Mouse (Mus musculus) hindbrain, embryonic 12.5 days (tissue): Measurements from ENCODE around the gene Psmb8. TPM values are rescaled to one million over a fixed set of nuclear protein-coding genes. Genes with fewer than 3 reads are reported as not detected.

Experiments used
- ATAC-seq: fragments of 200-750 bp; cut with Nextera tagmentation; 2 replicates; pipeline ENCODE4 v1.8.0; 2017; ENCODE audit warnings: moderate TSS enrichment; ENCODE audit not compliant: low FRiP score
- H3K27ac ChIP-seq: fragments of 300-500 bp; sonication (generic); 2 replicates; pipeline ENCODE4 v1.5.1; 2016; ENCODE audit warnings: mild to moderate bottlenecking
- H3K27me3 ChIP-seq: fragments of 300-500 bp; sonication (generic); 2 replicates; pipeline ENCODE4 v1.6.1; 2016; ENCODE audit warnings: mild to moderate bottlenecking
- H3K36me3 ChIP-seq: fragments of 300-500 bp; sonication (generic); 2 replicates; pipeline ENCODE4 v1.6.1; 2016; ENCODE audit warnings: mild to moderate bottlenecking
- H3K4me1 ChIP-seq: fragments of 300-500 bp; sonication (generic); 2 replicates; pipeline ENCODE4 v1.6.1; 2016
- H3K4me2 ChIP-seq: fragments of 300-500 bp; sonication (generic); replicated peaks from 2 replicates; pipeline ENCODE4 v1.6.1; 2016; ENCODE audit warnings: mild to moderate bottlenecking
- H3K4me3 ChIP-seq: fragments of 300-500 bp; sonication (generic); 2 replicates; pipeline ENCODE4 v1.5.1; 2016; ENCODE audit warnings: mild to moderate bottlenecking
- H3K9ac ChIP-seq: fragments of 300-500 bp; sonication (generic); 2 replicates; pipeline ENCODE4 v1.6.1; 2016; ENCODE audit warnings: mild to moderate bottlenecking, moderate library complexity
- H3K9me3 ChIP-seq: fragments of 300-500 bp; sonication (generic); replicated peaks from 2 replicates; pipeline ENCODE4 v1.6.1; 2016; ENCODE audit warnings: mild to moderate bottlenecking
- WGBS: fragments of 180-500 bp; shearing (Covaris S2); methylation state at CpG from one replicate; pipeline ENCODE4 v1.1.7; 2016; 5-methylcytosine and 5-hydroxymethylcytosine counted together
- polyA plus RNA-seq: library from polyadenylated mRNA; unstranded; fragments of >200 nt; fragmentation: Nextera tagmentation; extraction: Ambion mirVana; gene quantifications from 2 replicates; pipeline ENCODE4 v1.2.1, GENCODE M21; 2016

Psmb8 gene
- polyA plus RNA-seq, 1 experiment from 2014 or later, result 2.9 TPM

- H3K27ac ChIP-seq, result no peak overlapping the region
- no peaks in the 10 kb centered on the region for H3K9me3 ChIP-seq
- H3K9ac ChIP-seq, result 0 out of 2 replicates have a peak overlapping the region, but pooled peaks have one; percentile 8
- peak overlapping the region; percentile 64 for H3K4me2 ChIP-seq
- H3K4me1 ChIP-seq, result peaks cover 12% of the 10 kb centered on the region
- peaks cover 88% of the 10 kb centered on the region for H3K27me3 ChIP-seq
- peak overlapping the region; percentile 37 for H3K4me3 ChIP-seq
- H3K36me3 ChIP-seq, result no peaks in the 10 kb centered on the region
- ATAC-seq, result peak; percentile 57
- WGBS, result 2% methylated on average over 32 of the region's 32 CpGs
Observed at GRCm38 (mm10) chr17:34197904-34198520, 491 bp downstream of the Psmb8 start.

- H3K4me2 ChIP-seq, result peak overlapping the region; percentile 64
- peaks cover 12% of the 10 kb centered on the region for H3K4me1 ChIP-seq
- H3K4me3 ChIP-seq, result peak overlapping the region; percentile 37
- 0 out of 2 replicates have a peak overlapping the region, but pooled peaks have one; percentile 8 for H3K9ac ChIP-seq
- ATAC-seq, result no peak
- no peaks in the 10 kb centered on the region for H3K9me3 ChIP-seq
- no peak overlapping the region for H3K27ac ChIP-seq
- peaks cover 88% of the 10 kb centered on the region for H3K27me3 ChIP-seq
- WGBS, result 7% methylated on average over 11 of the region's 11 CpGs
- no peaks in the 10 kb centered on the region for H3K36me3 ChIP-seq
Observed at GRCm38 (mm10) chr17:34198521-34198912, 996 bp downstream of the Psmb8 start.

GRCm38 (mm10) chr17:34199050-34199619, 1.6 kb downstream of the Psmb8 start:
- WGBS, result 64% methylated on average over 12 of the region's 12 CpGs

GRCm38 (mm10) chr17:34200047-34200446, 2.5 kb downstream of the Psmb8 start:
- Histone ChIP-seq H3K9me3 (no peaks in the 10 kb centered on the region), H3K4me3 (no peak overlapping the region), H3K27ac (no peak overlapping the region), H3K36me3 (no peaks in the 10 kb centered on the region), H3K27me3 (peaks cover 84% of the 10 kb centered on the region), H3K4me2 (no peak overlapping the region), H3K4me1 (peaks cover 16% of the 10 kb centered on the region), H3K9ac (no peak overlapping the region)
- 86% methylated on average over 10 of the region's 10 CpGs for WGBS
- ATAC-seq, result no peak

More at GRCm38 (mm10) chr17:34199050-34199619, 1.6 kb downstream of the Psmb8 start:
- no peak overlapping the region for H3K4me2 ChIP-seq
- peaks cover 12% of the 10 kb centered on the region for H3K4me1 ChIP-seq
- no peaks in the 10 kb centered on the region for H3K36me3 ChIP-seq
- no peak for ATAC-seq
- no peak overlapping the region for H3K9ac ChIP-seq
- peaks cover 87% of the 10 kb centered on the region for H3K27me3 ChIP-seq
- no peak overlapping the region for H3K27ac ChIP-seq
- no peak overlapping the region for H3K4me3 ChIP-seq
- H3K9me3 ChIP-seq, result no peaks in the 10 kb centered on the region

- Histone ChIP-seq H3K4me1 (peaks cover 19% of the 10 kb centered on the region), H3K4me2 (no peak overlapping the region), H3K27me3 (peaks cover 84% of the 10 kb centered on the region), H3K9ac (no peak overlapping the region), H3K27ac (no peak overlapping the region), H3K36me3 (no peaks in the 10 kb centered on the region), H3K4me3 (no peak overlapping the region), H3K9me3 (no peaks in the 10 kb centered on the region)
- no peak for ATAC-seq
- 84% methylated on average over 16 of the region's 16 CpGs for WGBS
Observed at GRCm38 (mm10) chr17:34200772-34201505, 3.4 kb downstream of the Psmb8 start.

- H3K9me3 ChIP-seq, result no peaks in the 10 kb centered on the region
- WGBS, result 69% methylated on average over 7 of the region's 7 CpGs
- H3K36me3 ChIP-seq, result no peaks in the 10 kb centered on the region
- peaks cover 84% of the 10 kb centered on the region for H3K27me3 ChIP-seq
- no peak for ATAC-seq
- peaks cover 19% of the 10 kb centered on the region for H3K4me1 ChIP-seq
- no peak overlapping the region for H3K27ac ChIP-seq
- H3K4me2 ChIP-seq, result no peak overlapping the region
- no peak overlapping the region for H3K4me3 ChIP-seq
- H3K9ac ChIP-seq, result no peak overlapping the region
Observed at GRCm38 (mm10) chr17:34201506-34202055, 4.1 kb downstream of the Psmb8 start.

GRCm38 (mm10) chr17:34202760-34203442, 5.4 kb downstream of the Psmb8 start:
- Histone ChIP-seq H3K4me1 (peaks cover 12% of the 10 kb centered on the region), H3K27ac (no peak overlapping the region), H3K9ac (no peak overlapping the region), H3K4me3 (no peak overlapping the region), H3K9me3 (no peaks in the 10 kb centered on the region), H3K4me2 (no peak overlapping the region), H3K36me3 (no peaks in the 10 kb centered on the region), H3K27me3 (peaks cover 77% of the 10 kb centered on the region)
- ATAC-seq, result peak; percentile 62; the same call in 1 of the 2 replicates
- WGBS, result 92% methylated on average over 4 of the region's 4 CpGs

- Histone ChIP-seq H3K27me3 (peaks cover 74% of the 10 kb centered on the region), H3K4me1 (peaks cover 7% of the 10 kb centered on the region), H3K9ac (peak within 1 kb of the TSS; percentile 48), H3K36me3 (no peaks in the 10 kb centered on the region), H3K4me2 (peak within 1 kb of the TSS; percentile 94), H3K27ac (no peak within 1 kb of the TSS), H3K4me3 (peak within 1 kb of the TSS; percentile 45), H3K9me3 (no peaks in the 10 kb centered on the region)
- ATAC-seq, result no peak
- WGBS, result 61% methylated on average over 5 of the region's 5 CpGs
Observed at GRCm38 (mm10) chr17:34203444-34203843, 5.9 kb downstream of the Psmb8 start, which contains the start of gene Tap2. Gene Tap2, plus strand, starts transcription at chr17:34203527.

GRCm38 (mm10) chr17:34204303-34205010, 6.9 kb downstream of the Psmb8 start:
- H3K27me3 ChIP-seq, result peaks cover 72% of the 10 kb centered on the region
- H3K4me2 ChIP-seq, result peak overlapping the region; percentile 94
- no peaks in the 10 kb centered on the region for H3K36me3 ChIP-seq
- peak; percentile 39; the same call in 1 of the 2 replicates for ATAC-seq
- no peak overlapping the region for H3K27ac ChIP-seq
- peak overlapping the region; percentile 45 for H3K4me3 ChIP-seq
- peak overlapping the region; percentile 48 for H3K9ac ChIP-seq
- WGBS, result 1% methylated on average over 44 of the region's 44 CpGs
- H3K4me1 ChIP-seq, result peaks cover 7% of the 10 kb centered on the region
- no peaks in the 10 kb centered on the region for H3K9me3 ChIP-seq

- no peak overlapping the region for H3K27ac ChIP-seq
- H3K36me3 ChIP-seq, result no peaks in the 10 kb centered on the region
- H3K9ac ChIP-seq, result peak overlapping the region; percentile 48
- peaks cover 7% of the 10 kb centered on the region for H3K4me1 ChIP-seq
- H3K9me3 ChIP-seq, result no peaks in the 10 kb centered on the region
- ATAC-seq, result no peak
- H3K4me3 ChIP-seq, result peak overlapping the region; percentile 45
- WGBS, result 15% methylated on average over 18 of the region's 18 CpGs
- H3K27me3 ChIP-seq, result peaks cover 67% of the 10 kb centered on the region
- H3K4me2 ChIP-seq, result peak overlapping the region; percentile 94
Observed at GRCm38 (mm10) chr17:34205021-34205745, 7.7 kb downstream of the Psmb8 start.

GRCm38 (mm10) chr17:34205746-34206176, 8.2 kb downstream of the Psmb8 start:
- peaks cover 69% of the 10 kb centered on the region for H3K27me3 ChIP-seq

More at GRCm38 (mm10) chr17:34205746-34206176, 8.2 kb downstream of the Psmb8 start:
- 27% methylated on average over 9 of the region's 9 CpGs for WGBS
- H3K4me3 ChIP-seq, result no peak overlapping the region
- no peaks in the 10 kb centered on the region for H3K36me3 ChIP-seq
- peaks cover 7% of the 10 kb centered on the region for H3K4me1 ChIP-seq
- H3K4me2 ChIP-seq, result no peak overlapping the region
- H3K9me3 ChIP-seq, result no peaks in the 10 kb centered on the region
- no peak overlapping the region for H3K27ac ChIP-seq
- H3K9ac ChIP-seq, result no peak overlapping the region
- ATAC-seq, result no peak
